Mouse (Mus musculus): ENCODE results near the gene Npr1. TPM values are rescaled to one million over a fixed set of nuclear protein-coding genes. Genes with fewer than 3 reads are reported as not detected.

The Npr1 gene
- total RNA-seq, 1 experiment, result 16.4 TPM

- H3K9me3 ChIP-seq (ENCODE audit: control insufficient read depth, insufficient read depth, low read depth, low read length), result no peaks in the 10 kb centered on the region
- no peak overlapping the region for H3K27ac ChIP-seq (ENCODE audit: insufficient read depth, low read depth, low read length, poor library complexity, severe bottlenecking)
- no peak for DNase-seq (ENCODE audit: low read depth, low spot score)
- TF ChIP-seq CHD2 (IDR thresholded peaks at IDR 0.05; ENCODE audit: low read depth, low read length) (no peak), ZC3H11A (IDR thresholded peaks at IDR 0.05; ENCODE audit: borderline replicate concordance, low read depth, low read length) (no peak), ZNF384 (IDR thresholded peaks at IDR 0.05; ENCODE audit: low read depth, low read length) (no peak), MAFK (IDR thresholded peaks at IDR 0.05; ENCODE audit: insufficient read depth, low read depth, low read length) (no peak), HCFC1 (IDR thresholded peaks at IDR 0.05; ENCODE audit: borderline replicate concordance, insufficient read depth, low read length) (no peak)
- no peaks in the 10 kb centered on the region; the same call in 1 of the 2 replicates for H3K36me3 ChIP-seq (ENCODE audit: control insufficient read depth, insufficient read depth, low read length, poor library complexity, severe bottlenecking)
- H3K4me1 ChIP-seq (ENCODE audit: control insufficient read depth in 2 of 2, insufficient read depth in 2 of 2, low read length in 2 of 2, poor library complexity in 1 of 2), result no peaks in the 10 kb centered on the region; a peak in 1 of 4 replicates
- peak overlapping the region; percentile 76 for H3K9ac ChIP-seq (ENCODE audit: insufficient read depth, low read depth, low read length, poor library complexity, severe bottlenecking)
- peak overlapping the region; percentile 73 to 75 for H3K4me3 ChIP-seq (ENCODE audit: insufficient read depth in 1 of 2, low read depth in 1 of 2, low read length in 2 of 2, poor library complexity in 1 of 2, severe bottlenecking in 1 of 2)
- in situ Hi-C loops (cut with MboI; ENCODE audit: low sequenced_read_pairs in 2 of 2, unreplicated experiment in 2 of 2), result loop anchor here in 1 of 2 experiments (5.0 kb wide), 1 partner anchor 48 kb away; no protein-coding TSS in a partner anchor
Measured at GRCm38 (mm10) chr3:90465081-90465685, 483 bp downstream of the Npr1 start.

- in situ Hi-C loops (cut with MboI; ENCODE audit: low sequenced_read_pairs in 2 of 2, unreplicated experiment in 2 of 2), result loop anchor here in 1 of 2 experiments (5.0 kb wide), 1 partner anchor 47 kb away; no protein-coding TSS in a partner anchor
- Histone ChIP-seq H3K4me3 (ENCODE audit: insufficient read depth in 1 of 2, low read depth in 1 of 2, low read length in 2 of 2, poor library complexity in 1 of 2, severe bottlenecking in 1 of 2) (peak overlapping the region; percentile 73 to 75), H3K27ac (ENCODE audit: insufficient read depth, low read depth, low read length, poor library complexity, severe bottlenecking) (no peak overlapping the region), H3K4me1 (ENCODE audit: control insufficient read depth in 2 of 2, insufficient read depth in 2 of 2, low read length in 2 of 2, poor library complexity in 1 of 2) (no peaks in the 10 kb centered on the region; a peak in 1 of 4 replicates), H3K9me3 (ENCODE audit: control insufficient read depth, insufficient read depth, low read depth, low read length) (no peaks in the 10 kb centered on the region), H3K9ac (ENCODE audit: insufficient read depth, low read depth, low read length, poor library complexity, severe bottlenecking) (peak overlapping the region; percentile 76), H3K36me3 (ENCODE audit: control insufficient read depth, insufficient read depth, low read length, poor library complexity, severe bottlenecking) (no peaks in the 10 kb centered on the region; the same call in 1 of the 2 replicates)
- no peak for DNase-seq (ENCODE audit: low read depth, low spot score)
- TF ChIP-seq ZNF384 (IDR thresholded peaks at IDR 0.05; ENCODE audit: low read depth, low read length) (no peak), MAFK (IDR thresholded peaks at IDR 0.05; ENCODE audit: insufficient read depth, low read depth, low read length) (no peak), HCFC1 (IDR thresholded peaks at IDR 0.05; ENCODE audit: borderline replicate concordance, insufficient read depth, low read length) (no peak), ZC3H11A (IDR thresholded peaks at IDR 0.05; ENCODE audit: borderline replicate concordance, low read depth, low read length) (no peak), CHD2 (IDR thresholded peaks at IDR 0.05; ENCODE audit: low read depth, low read length) (no peak)
Measured at GRCm38 (mm10) chr3:90464552-90465080, 1.1 kb downstream of the Npr1 start.

- H3K4me3 ChIP-seq (ENCODE audit: insufficient read depth in 1 of 2, low read depth in 1 of 2, low read length in 2 of 2, poor library complexity in 1 of 2, severe bottlenecking in 1 of 2), result no peak overlapping the region
- DNase-seq (ENCODE audit: low read depth, low spot score), result no peak
- in situ Hi-C loops (cut with MboI; ENCODE audit: low sequenced_read_pairs in 2 of 2, unreplicated experiment in 2 of 2), result no loop called here
- H3K27ac ChIP-seq (ENCODE audit: insufficient read depth, low read depth, low read length, poor library complexity, severe bottlenecking), result no peak overlapping the region
- H3K4me1 ChIP-seq (ENCODE audit: control insufficient read depth in 2 of 2, insufficient read depth in 2 of 2, low read length in 2 of 2, poor library complexity in 1 of 2), result no peaks in the 10 kb centered on the region; a peak in 1 of 4 replicates
- H3K9ac ChIP-seq (ENCODE audit: insufficient read depth, low read depth, low read length, poor library complexity, severe bottlenecking), result no peak overlapping the region
- no peak for TF ChIP-seq CHD2 (IDR thresholded peaks at IDR 0.05; ENCODE audit: low read depth, low read length)
- no peak for TF ChIP-seq HCFC1 (IDR thresholded peaks at IDR 0.05; ENCODE audit: borderline replicate concordance, insufficient read depth, low read length)
- TF ChIP-seq ZC3H11A (IDR thresholded peaks at IDR 0.05; ENCODE audit: borderline replicate concordance, low read depth, low read length), result no peak
- no peak for TF ChIP-seq MAFK (IDR thresholded peaks at IDR 0.05; ENCODE audit: insufficient read depth, low read depth, low read length)
- no peak for TF ChIP-seq ZNF384 (IDR thresholded peaks at IDR 0.05; ENCODE audit: low read depth, low read length)
- no peaks in the 10 kb centered on the region for H3K9me3 ChIP-seq (ENCODE audit: control insufficient read depth, insufficient read depth, low read depth, low read length)
- no peaks in the 10 kb centered on the region; the same call in 1 of the 2 replicates for H3K36me3 ChIP-seq (ENCODE audit: control insufficient read depth, insufficient read depth, low read length, poor library complexity, severe bottlenecking)
Measured at GRCm38 (mm10) chr3:90462579-90462978, 3.1 kb downstream of the Npr1 start.

GRCm38 (mm10) chr3:90461935-90462334 lies 3.7 kb downstream of the Npr1 start:
- DNase-seq (ENCODE audit: low read depth, low spot score), result no peak
- H3K4me3 ChIP-seq (ENCODE audit: insufficient read depth in 1 of 2, low read depth in 1 of 2, low read length in 2 of 2, poor library complexity in 1 of 2, severe bottlenecking in 1 of 2), result no peak overlapping the region
- H3K9ac ChIP-seq (ENCODE audit: insufficient read depth, low read depth, low read length, poor library complexity, severe bottlenecking), result no peak overlapping the region
- no peaks in the 10 kb centered on the region for H3K9me3 ChIP-seq (ENCODE audit: control insufficient read depth, insufficient read depth, low read depth, low read length)
- TF ChIP-seq CHD2 (IDR thresholded peaks at IDR 0.05; ENCODE audit: low read depth, low read length) (no peak), HCFC1 (IDR thresholded peaks at IDR 0.05; ENCODE audit: borderline replicate concordance, insufficient read depth, low read length) (no peak), MAFK (IDR thresholded peaks at IDR 0.05; ENCODE audit: insufficient read depth, low read depth, low read length) (no peak), ZNF384 (IDR thresholded peaks at IDR 0.05; ENCODE audit: low read depth, low read length) (no peak), ZC3H11A (IDR thresholded peaks at IDR 0.05; ENCODE audit: borderline replicate concordance, low read depth, low read length) (no peak)
- no peak overlapping the region for H3K27ac ChIP-seq (ENCODE audit: insufficient read depth, low read depth, low read length, poor library complexity, severe bottlenecking)
- H3K4me1 ChIP-seq (ENCODE audit: control insufficient read depth in 2 of 2, insufficient read depth in 2 of 2, low read length in 2 of 2, poor library complexity in 1 of 2), result no peaks in the 10 kb centered on the region; a peak in 1 of 4 replicates
- in situ Hi-C loops (cut with MboI; ENCODE audit: low sequenced_read_pairs in 2 of 2, unreplicated experiment in 2 of 2), result no loop called here
- H3K36me3 ChIP-seq (ENCODE audit: control insufficient read depth, insufficient read depth, low read length, poor library complexity, severe bottlenecking), result no peaks in the 10 kb centered on the region; the same call in 1 of the 2 replicates
